Mouse (Mus musculus): Measurements from ENCODE around the gene Cox8b. TPM values are rescaled to one million over a fixed set of nuclear protein-coding genes. Genes with fewer than 3 reads are reported as not detected.
"Not testable (repeated sequence)": the region's sequence is repeated elsewhere in the genome, so short reads cannot be mapped to it uniquely, and the experiment has no call there.

Gene Cox8b
- polyA plus RNA-seq, 1 experiment from 2014 or later: 0.53 TPM

DNA sequence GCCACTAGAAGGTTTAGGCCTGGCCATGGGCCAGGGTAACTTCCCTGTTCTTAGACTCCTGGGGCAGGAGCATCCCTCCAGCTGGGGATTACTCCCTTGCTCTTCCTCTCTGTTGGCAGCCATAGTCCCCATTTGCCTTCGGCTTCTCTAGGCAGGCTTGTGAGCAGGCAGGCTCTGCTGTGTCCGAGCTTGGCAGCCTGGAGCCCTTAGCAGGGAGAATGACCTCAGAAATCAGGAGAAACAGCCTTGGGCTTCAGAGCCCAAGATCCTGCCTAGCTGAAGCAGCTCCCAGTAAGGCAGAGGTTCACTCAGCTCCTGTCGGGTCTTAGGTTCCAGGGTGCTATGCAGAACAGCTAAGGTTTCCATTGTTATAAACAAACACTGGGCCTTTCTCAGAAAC lies 1.1 kb downstream of the Cox8b start:
- H3K36me3 ChIP-seq (ENCODE audit: control insufficient read depth, insufficient read depth): peaks cover 44% of the 10 kb centered on the region
- no peak overlapping the region for H3K4me2 ChIP-seq (replicated peaks; ENCODE audit: low read depth)
- H3K9me3 ChIP-seq (ENCODE audit: control insufficient read depth): no peaks in the 10 kb centered on the region
- H3K27ac ChIP-seq (ENCODE audit: low read depth, low read length): no peak overlapping the region
- H3K9ac ChIP-seq (ENCODE audit: low read depth, low read length): no peak overlapping the region
- no peak for TF ChIP-seq CTCF (IDR thresholded peaks at IDR 0.05; ENCODE audit: low read depth)
- H3K4me3 ChIP-seq (ENCODE audit: low read depth, low read length): no peak overlapping the region
- WGBS: 62% methylated on average over 3 of the region's 3 CpGs
- no peaks in the 10 kb centered on the region for H3K27me3 ChIP-seq (replicated peaks; ENCODE audit: control insufficient read depth, insufficient read depth, low read length)
- no peak for ATAC-seq
- H3K4me1 ChIP-seq (replicated peaks; ENCODE audit: control insufficient read depth, insufficient read depth, low read length): no peaks in the 10 kb centered on the region

DNA sequence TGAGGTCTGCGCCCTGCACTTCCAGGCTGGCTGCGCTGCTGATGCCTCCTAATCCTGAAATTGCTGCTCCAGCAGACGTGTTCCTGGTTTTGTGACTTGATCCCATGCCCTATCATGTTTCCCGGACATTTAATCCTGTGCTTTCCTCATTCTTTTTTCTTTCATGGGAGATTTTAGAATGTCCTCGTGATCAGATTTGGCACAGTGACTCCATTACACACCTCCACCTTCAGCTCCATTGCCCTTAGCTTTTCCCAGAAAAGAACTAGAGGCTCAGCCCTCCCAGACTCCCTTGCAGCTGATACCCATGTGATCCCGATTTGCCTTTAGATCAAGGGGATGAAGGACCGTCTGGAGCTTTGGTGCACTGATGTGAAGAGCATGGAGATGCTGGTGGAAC lies 2.4 kb downstream of the Cox8b start:
- no peak overlapping the region for H3K9ac ChIP-seq (ENCODE audit: low read depth, low read length)
- peaks cover 46% of the 10 kb centered on the region for H3K36me3 ChIP-seq (ENCODE audit: control insufficient read depth, insufficient read depth)
- H3K4me1 ChIP-seq (replicated peaks; ENCODE audit: control insufficient read depth, insufficient read depth, low read length): no peaks in the 10 kb centered on the region
- TF ChIP-seq CTCF (IDR thresholded peaks at IDR 0.05; ENCODE audit: low read depth): no peak
- H3K27ac ChIP-seq (ENCODE audit: low read depth, low read length): no peak overlapping the region
- ATAC-seq: no peak
- no peak overlapping the region for H3K4me2 ChIP-seq (replicated peaks; ENCODE audit: low read depth)
- H3K4me3 ChIP-seq (ENCODE audit: low read depth, low read length): no peak overlapping the region
- no peaks in the 10 kb centered on the region for H3K9me3 ChIP-seq (ENCODE audit: control insufficient read depth)
- WGBS: 90% methylated on average over 7 of the region's 7 CpGs
- H3K27me3 ChIP-seq (replicated peaks; ENCODE audit: control insufficient read depth, insufficient read depth, low read length): no peaks in the 10 kb centered on the region

DNA sequence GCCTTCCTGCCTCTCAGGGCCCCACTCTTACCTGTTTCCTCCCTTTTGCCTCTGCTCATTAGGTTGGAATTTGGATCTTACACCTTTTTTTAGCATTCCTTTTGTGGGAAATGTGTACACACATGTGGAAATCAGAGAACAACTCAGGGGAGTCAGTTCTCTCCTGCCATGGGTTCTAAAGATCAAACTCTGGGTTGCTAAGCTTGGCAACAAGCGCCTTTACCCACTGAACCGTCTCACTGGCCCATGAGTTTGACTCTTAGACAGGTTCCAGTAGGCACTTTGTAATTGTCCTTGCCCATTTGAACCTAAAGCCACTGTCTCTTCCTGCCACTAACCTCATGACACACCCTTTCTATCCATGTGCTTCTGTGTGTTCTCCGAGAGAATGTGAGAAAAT lies 5.6 kb downstream of the Cox8b start:
- Histone ChIP-seq H3K9ac (ENCODE audit: low read depth, low read length) (no peak overlapping the region), H3K4me1 (replicated peaks; ENCODE audit: control insufficient read depth, insufficient read depth, low read length) (no peaks in the 10 kb centered on the region), H3K9me3 (ENCODE audit: control insufficient read depth) (no peaks in the 10 kb centered on the region), H3K27me3 (replicated peaks; ENCODE audit: control insufficient read depth, insufficient read depth, low read length) (no peaks in the 10 kb centered on the region), H3K4me2 (replicated peaks; ENCODE audit: low read depth) (no peak overlapping the region), H3K27ac (ENCODE audit: low read depth, low read length) (no peak overlapping the region), H3K4me3 (ENCODE audit: low read depth, low read length) (no peak overlapping the region), H3K36me3 (ENCODE audit: control insufficient read depth, insufficient read depth) (peaks cover 65% of the 10 kb centered on the region)
- TF ChIP-seq CTCF (IDR thresholded peaks at IDR 0.05; ENCODE audit: low read depth): no peak
- 92% methylated on average over 3 of the region's 3 CpGs for WGBS
- no peak for ATAC-seq

DNA sequence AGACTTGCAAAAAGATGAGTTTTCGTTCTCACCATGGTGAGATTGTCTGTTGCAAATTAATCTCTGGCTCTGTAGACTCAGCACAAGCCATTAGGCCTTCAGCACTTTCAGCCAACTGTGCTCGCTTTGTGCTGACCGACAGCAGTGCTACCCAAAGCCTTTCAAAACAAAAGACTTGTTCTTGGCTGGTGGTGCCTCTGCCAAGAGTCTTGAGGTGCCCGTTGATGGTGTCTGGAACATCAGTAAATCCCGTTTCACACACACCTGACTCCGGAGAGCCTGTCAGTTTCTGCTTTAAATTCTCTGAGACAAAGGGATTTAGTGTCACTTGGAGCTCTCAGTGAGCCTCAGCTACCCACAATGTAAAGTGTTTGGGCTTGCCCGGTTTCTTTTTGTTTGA lies 6.2 kb downstream of the Cox8b start:
- ATAC-seq: no peak
- no peak for TF ChIP-seq CTCF (IDR thresholded peaks at IDR 0.05; ENCODE audit: low read depth)
- 92% methylated on average over 7 of the region's 7 CpGs for WGBS
- Histone ChIP-seq H3K4me3 (ENCODE audit: low read depth, low read length) (no peak overlapping the region), H3K9ac (ENCODE audit: low read depth, low read length) (no peak overlapping the region), H3K9me3 (ENCODE audit: control insufficient read depth) (no peaks in the 10 kb centered on the region), H3K27ac (ENCODE audit: low read depth, low read length) (no peak overlapping the region), H3K36me3 (ENCODE audit: control insufficient read depth, insufficient read depth) (peaks cover 68% of the 10 kb centered on the region), H3K27me3 (replicated peaks; ENCODE audit: control insufficient read depth, insufficient read depth, low read length) (no peaks in the 10 kb centered on the region), H3K4me1 (replicated peaks; ENCODE audit: control insufficient read depth, insufficient read depth, low read length) (no peaks in the 10 kb centered on the region), H3K4me2 (replicated peaks; ENCODE audit: low read depth) (no peak overlapping the region)

DNA sequence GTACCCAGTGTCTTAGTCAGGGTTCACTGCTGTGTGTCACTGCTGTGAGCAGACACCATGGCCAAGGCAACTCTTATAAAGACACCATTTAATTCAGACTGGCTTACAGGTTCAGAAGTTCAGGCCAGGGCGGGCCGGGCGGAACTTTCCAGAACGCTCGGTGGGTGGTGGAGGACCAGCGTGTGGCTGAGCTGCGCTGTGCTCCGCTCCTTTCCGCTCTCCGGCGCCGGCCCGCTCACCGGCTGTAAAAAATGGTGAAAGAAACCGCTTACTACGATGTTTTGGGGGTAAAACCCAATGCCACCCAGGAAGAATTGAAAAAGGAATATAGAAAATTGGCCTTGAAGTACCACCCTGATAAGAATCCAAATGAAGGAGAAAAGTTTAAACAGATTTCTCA lies 9.6 kb downstream of the Cox8b start:
- not testable (repeated sequence) for H3K4me2 ChIP-seq (replicated peaks; ENCODE audit: low read depth); H3K4me3 ChIP-seq (ENCODE audit: low read depth, low read length); H3K27me3 ChIP-seq (replicated peaks; ENCODE audit: control insufficient read depth, insufficient read depth, low read length); H3K4me1 ChIP-seq (replicated peaks; ENCODE audit: control insufficient read depth, insufficient read depth, low read length); ATAC-seq; H3K9me3 ChIP-seq (ENCODE audit: control insufficient read depth); H3K27ac ChIP-seq (ENCODE audit: low read depth, low read length); H3K9ac ChIP-seq (ENCODE audit: low read depth, low read length)
- 96% methylated on average over 16 of the region's 16 CpGs for WGBS
- peaks cover 66% of the 10 kb centered on the region for H3K36me3 ChIP-seq (ENCODE audit: control insufficient read depth, insufficient read depth)

DNA sequence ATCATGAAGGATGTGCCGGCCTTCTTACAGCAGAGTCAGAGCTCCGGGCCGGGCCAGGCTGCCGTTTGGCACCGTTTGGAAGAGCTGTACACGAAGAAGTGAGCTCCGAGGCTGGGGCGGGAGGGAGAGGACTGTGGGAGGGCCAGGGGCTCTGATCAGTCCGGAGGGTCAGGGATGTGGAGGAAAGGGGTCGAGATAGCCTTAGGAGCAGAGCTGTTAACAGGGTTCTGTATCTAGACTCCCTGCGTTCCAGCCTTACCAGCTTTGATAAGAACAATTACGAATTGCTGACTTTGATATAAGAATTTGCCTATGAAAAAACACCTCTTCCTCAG lies 17.8 kb downstream of the Cox8b start:
- TF ChIP-seq CTCF (IDR thresholded peaks at IDR 0.05; ENCODE audit: low read depth): no peak
- Histone ChIP-seq H3K27me3 (replicated peaks; ENCODE audit: control insufficient read depth, insufficient read depth, low read length) (no peaks in the 10 kb centered on the region), H3K4me2 (replicated peaks; ENCODE audit: low read depth) (peak overlapping the region; percentile 87), H3K4me1 (replicated peaks; ENCODE audit: control insufficient read depth, insufficient read depth, low read length) (peaks cover 2% of the 10 kb centered on the region; the same call in 1 of the 2 replicates), H3K9me3 (ENCODE audit: control insufficient read depth) (no peaks in the 10 kb centered on the region), H3K4me3 (ENCODE audit: low read depth, low read length) (peak overlapping the region; percentile 86), H3K27ac (ENCODE audit: low read depth, low read length) (peak overlapping the region; percentile 81), H3K36me3 (ENCODE audit: control insufficient read depth, insufficient read depth) (peaks cover 29% of the 10 kb centered on the region), H3K9ac (ENCODE audit: low read depth, low read length) (peak overlapping the region; percentile 67)
- WGBS: under 1% methylated on average over 12 of the region's 12 CpGs
- no peak; the same call in 1 of the 2 replicates for ATAC-seq

All from intestine, postnatal 0 days (tissue).